Mouse (Mus musculus) bone marrow macrophage, adult 2 months (primary cell): ENCODE results near the gene Gnb1.

Source experiments
- CTCF ChIP-seq: IDR thresholded peaks from 2 replicates; pipeline ENCODE4 v1.5.1; 2012; ENCODE audit warnings: low read depth, mild to moderate bottlenecking, low read length, moderate library complexity
- POLR2A ChIP-seq: IDR thresholded peaks from 2 replicates; pipeline ENCODE4 v1.6.1; 2012; ENCODE audit warnings: mild to moderate bottlenecking, low read depth, low read length, borderline replicate concordance

- no peak for TF ChIP-seq CTCF
- no peak for TF ChIP-seq POLR2A
Observed at GRCm38 (mm10) chr4:155552917-155553532, 61.9 kb downstream of the Gnb1 start.
